Mouse (Mus musculus) urinary bladder, postnatal 14 days (tissue): ENCODE data around the gene Mif4gd.

ENCODE experiments used
- DNase-seq: peaks from one replicate; pipeline ENCODE4 v3.0.0; 2021; ENCODE audit warnings: low spot score

The Mif4gd gene

DNA sequence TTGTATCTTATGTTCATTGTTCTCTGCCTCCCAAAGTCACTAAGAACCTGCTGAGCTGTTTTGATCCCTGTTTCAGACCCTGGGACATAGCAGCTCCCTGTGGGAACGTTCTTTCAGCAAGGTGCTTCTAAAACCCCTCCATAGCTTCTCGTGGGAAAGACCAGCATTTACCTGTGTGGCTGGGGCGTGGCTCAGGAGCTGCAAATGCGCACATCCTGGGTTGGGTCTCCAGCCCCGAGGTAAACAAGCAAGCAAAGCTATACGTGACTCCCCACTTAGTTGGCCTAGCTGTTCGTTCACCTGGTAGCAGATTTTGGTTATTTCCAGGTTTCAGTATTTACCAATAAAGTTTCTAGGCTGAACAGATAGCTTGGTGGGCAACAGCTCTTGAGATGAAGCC, 19.5 kb upstream of the Mif4gd start:
- DNase-seq, result no peak

DNA sequence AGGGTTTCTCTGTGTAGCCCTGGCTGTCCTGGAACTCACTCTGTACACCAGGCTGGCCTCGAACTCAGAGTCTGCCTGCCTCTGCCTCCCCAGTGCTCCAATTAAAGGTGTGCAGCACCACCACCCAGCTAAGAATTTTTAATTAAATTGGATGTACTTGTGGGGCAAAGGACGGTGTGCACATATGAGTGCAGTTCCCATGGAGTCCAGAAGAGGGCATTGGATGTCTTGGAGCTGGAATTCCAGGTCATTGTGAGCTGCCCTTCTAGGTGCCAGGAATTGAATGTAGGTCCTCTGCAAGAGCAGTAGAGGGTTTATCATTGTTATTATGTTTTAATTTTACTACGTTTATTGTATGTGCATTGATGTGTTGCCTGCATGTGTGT, 18.7 kb upstream of the Mif4gd start:
- peak; percentile 55 for DNase-seq

DNA sequence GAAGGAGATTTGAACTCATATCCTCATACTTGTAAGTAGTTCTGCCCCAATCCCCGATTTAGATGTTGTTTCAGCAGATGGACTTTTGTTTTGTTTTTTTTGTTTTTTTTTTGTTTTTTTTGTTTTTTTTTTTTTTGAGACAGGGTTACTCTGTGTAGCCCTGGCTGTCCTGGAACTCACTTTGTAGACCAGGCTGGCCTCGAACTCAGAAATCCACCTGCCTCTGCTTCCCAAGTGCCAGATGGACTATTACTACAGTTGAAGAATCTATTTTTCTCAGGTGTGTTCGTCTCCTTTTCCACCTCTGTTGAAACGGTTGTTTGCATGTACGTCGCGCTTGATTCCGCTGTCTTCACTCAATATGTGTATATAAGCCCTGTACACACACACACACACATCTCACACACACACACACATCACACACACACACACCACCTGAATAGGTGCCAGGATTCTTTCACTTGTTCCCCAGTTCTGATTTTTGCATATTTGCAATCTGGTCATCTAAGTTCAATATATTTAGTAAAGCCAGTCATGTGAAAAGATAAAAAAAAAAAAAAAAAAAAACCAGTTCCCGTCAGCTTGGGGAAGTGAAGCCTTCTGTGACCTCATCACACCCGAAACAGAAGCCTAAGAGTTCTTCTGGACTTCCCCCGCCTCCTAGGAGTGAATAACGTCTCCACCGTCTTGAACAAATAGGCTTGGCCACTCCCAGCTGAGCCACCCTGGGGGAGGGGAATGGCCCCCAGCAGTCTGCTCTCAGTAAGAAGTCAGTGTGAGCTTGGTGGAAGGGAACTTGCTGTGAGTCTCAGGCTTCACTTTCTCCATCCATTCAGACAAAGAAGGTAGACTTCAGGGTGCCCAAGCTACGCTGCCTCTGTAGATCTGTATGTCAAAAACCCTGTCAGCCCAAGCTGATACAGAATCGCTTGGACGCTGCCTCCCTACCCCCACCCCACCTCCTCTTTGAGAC, 18.0 kb upstream of the Mif4gd start:
- peak; percentile 52 for DNase-seq

DNA sequence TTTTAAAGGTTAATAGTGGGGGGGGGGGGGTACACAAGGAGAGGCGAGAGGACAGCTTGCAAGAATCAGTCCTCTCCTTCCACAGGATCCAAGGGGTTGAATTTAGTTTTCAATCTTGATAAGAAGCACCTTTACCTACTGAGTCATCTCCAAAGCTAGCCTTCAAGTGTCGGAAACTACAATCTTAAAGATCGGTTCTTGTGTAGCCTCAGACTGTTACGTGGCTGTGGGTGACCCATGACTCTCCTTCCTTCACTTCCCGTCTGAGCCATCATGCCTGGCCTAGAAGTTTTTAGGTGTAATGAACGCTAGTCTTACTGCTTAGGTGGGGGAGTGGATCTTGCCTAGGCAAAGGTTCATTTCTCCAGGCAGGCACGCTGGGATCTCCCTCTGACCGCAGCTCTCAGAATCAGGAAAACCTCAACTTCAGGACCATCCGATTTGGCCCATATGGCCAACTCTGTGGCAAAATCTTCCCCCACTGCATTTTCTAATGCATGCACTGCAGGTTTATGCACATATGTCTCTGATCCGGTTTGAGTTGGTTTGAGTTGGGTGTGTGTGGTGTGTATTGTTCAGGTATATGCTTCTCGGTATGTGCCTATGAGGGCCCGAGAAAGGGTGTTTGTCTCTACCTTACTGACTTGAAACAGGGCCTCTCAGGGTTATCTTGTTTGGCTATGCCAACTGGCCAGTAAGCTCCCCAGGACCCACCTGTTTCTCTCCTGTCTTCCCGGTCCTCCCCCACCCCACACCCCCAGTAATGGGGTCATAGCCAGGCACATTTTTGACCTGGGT, 17.2 kb upstream of the Mif4gd start:
- DNase-seq, result no peak

DNA sequence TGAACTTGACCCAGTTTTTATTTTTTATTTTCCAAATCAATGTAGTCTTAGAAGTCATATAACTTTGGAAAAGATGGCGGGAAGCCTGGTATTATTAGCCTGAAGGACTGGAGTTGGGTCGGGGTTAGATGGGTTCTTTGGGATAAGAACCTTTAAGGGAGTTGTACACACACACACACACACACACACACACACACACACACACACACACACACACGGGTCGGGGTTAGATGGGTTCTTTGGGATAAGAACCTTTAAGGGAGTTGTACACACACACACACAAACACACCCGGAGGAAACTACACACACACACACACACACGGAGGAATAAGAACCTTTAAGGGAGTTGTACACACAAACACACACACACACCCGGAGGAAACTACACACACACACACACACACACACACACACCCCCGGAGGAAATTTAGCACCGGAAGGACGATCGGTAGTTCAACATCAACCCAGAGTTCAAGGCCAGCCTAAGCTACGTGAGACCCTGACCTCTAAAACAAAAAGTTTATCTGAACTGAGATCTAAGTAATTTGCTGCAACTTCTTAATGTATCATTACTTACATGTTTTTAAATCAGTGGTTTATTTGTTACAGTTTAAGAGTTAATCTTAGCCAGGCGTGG, 15.8 kb upstream of the Mif4gd start:
- no peak for DNase-seq

DNA sequence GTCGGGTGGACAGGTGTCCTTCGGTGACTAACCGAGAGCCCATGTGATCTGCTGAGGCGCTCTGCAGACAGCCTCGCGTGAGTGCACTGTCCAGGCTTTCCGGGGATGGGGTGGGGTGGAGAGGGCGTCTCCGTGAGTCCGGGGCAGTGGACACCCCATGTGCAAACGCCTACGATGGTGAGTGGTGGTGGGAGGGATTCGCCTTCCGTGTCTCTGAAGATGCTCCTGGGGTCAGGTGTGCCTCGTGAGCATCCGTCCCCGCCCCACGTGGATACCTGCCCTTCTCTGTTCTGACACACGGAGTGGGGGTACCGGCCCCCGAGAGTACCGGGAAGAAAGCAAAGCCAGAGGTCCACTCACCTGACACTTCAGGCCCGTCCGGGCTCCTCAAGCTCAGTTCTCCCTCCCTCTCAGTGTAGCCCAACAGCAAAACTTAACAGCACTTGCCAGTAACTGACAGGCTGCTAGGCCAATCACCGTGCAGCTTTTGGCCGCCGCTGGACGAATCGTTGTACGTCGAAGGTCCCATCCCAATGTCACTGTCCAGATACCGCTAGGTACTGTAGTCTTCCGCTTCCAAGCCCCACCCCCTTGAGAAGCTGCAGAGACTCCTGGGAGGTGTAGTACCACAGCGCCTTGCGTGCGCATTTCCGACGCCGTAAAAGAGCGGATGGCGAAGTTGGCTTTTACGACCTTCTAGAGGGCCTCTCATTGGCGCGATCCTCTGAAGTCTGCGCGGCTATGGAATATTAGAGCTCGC, 15.1 kb upstream of the Mif4gd start, which contains the start of gene Slc25a19:
Slc25a19 (minus strand) TSS at position 591 of the 760 bp plus-strand sequence.
- DNase-seq, result peak; percentile 100

DNA sequence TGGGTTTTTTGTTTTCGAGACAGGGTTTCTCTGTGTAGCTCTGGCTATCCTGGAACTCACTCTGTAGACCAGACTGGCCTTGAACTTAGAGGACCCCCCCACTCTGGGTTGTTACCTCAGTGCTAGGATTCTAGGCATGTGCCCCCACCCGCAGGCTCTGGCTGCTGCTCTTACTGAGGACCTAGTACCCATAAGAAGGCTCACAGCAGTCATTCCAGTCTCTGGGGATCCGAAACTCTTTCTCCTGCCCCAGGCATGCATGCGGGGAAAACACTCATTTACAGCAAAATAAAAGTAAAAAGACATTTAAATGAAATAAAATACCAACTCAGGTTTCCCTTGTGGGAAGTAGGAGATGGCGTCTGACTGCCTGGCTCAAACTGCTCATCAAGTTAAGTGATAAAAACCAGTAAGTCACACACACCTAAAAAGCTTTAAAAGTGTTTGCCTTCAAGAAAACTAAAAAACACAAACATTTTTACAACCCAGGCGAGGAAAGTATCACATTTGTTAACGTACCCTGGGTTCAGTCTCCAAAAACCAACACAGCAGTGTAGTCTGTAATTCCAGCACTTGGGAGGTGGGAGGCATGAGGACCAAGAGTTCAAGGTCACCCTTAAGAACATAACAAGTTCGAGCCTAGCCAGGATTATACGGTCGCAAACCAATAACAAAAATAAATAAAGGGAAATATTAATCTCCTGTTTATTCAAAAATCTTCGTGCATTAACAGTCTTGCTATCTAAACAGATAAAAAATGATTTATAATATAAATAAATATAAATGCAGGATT, 14.3 kb upstream of the Mif4gd start:
- no peak for DNase-seq

DNA sequence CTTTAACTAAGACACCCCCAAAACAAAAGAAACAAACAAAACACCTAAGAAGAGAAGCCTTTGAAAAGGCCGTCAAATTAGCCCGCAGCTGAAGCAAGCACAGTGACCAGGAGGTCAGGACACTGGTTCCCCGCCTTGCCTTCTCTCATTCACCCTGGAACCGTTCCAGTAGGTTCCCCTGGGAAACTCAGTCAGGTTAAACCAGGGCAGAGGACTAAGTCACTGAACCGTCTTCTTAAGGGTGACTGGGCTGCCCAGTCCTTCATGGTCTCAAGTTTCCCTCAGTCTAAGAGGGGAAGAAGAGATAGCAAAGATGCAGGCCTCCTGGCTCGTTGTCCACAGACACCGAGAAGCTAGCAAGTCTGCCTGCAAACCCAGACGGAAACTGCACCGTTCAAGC, 13.1 kb upstream of the Mif4gd start:
- DNase-seq, result no peak

DNA sequence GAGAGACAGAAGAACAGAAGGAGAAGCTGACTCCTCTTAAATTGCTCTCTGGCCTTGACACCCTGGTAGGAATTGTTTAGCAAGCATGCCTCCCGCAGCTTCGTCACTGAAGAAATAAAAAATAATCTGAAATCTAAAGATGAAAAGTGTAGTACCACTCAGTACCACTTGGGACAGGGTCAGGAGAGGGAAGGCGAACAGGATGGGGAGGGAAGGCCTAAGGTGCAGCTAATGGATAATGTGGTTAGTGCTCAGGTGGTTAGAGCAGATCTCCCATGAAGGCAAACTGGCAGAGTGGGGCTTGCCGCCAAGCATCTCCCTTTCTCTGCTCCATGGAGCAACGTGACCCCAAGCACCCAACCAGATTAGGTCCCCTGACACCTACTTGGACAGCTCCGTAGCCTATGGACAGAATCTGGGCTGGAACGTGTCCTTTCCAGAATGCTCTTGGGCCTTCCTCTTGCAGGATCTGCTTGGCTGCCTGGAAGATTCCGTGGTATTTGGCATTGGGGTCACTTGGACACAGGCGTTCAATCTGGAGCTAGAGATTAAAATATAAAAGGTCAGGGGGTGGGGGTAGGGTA, 10.8 kb upstream of the Mif4gd start:
- DNase-seq, result no peak

DNA sequence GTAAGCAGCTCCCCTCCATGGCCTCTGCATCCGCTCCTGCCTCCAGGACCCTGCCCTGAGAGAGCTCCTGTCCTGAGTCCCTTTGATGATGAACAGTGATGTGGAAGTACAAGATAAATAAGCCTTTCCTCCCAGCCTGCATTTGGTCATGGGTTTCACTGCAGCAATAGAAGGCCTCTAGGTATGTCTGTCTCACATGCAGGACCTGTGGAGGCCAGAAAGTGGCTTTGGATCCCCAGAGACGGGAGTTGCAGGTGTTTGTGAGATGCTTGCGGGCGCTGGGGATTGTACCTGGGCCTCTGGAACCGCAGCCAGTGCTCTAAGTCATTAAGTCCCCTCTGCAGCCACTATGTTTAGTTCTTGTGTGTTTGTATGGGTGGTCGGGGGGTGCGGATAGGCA, 7.2 kb upstream of the Mif4gd start:
- no peak for DNase-seq

DNA sequence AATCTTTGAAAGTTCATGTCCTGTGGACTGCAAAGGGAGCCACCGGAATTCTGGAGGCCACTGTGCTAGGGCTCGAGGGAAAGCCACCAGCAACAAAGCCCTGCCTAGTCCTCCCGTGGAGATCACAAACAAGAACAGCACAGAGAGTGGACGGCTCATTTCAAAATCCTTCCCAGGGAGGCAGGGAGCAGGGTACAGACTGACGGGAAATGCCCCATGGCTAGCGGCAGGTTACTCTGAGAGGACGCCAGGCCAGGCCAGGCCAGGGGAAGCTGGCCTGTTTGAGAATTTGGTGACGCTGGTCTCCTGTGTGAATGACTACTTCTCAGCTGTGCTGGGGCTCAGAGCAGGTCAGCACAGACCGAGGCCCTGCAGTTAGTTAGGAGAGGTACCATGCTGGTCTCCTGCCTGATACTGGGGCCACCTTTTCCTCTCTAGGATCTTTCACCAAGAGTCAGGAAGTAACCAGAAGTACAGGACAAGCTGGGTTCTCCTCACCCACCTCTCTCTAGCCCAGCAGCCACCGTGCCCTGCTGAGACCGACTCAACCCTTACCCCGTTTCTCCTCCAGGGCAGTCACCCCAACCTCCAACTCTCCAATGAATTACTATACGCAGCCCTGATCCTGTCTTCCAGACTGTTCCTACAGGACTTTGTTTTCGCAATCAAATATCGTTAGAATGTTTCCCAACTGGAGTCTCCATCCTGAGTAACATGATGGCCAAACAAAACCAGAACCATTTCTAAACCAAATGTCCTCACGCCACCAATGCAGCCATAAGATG, 6.2 kb upstream of the Mif4gd start:
- DNase-seq, result no peak

DNA sequence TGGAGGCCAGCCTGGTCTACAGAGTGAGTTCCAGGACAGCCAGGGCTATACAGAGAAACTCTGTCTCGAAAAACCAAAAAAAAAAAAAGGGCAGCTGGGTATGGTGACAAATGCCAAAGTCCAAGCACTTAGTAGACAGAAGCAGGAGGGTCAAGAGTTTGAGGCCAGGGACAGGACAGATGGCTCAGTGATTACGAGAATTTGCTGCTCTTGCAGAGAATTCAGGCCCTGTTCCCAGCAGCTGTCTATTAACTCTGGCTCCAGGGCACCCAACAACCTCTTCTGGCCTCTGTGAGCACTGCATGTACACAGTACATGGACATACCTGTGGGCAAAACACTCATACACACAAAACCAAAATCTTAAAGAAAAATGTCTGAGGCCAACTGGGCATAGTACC, 5.2 kb upstream of the Mif4gd start:
- no peak for DNase-seq

DNA sequence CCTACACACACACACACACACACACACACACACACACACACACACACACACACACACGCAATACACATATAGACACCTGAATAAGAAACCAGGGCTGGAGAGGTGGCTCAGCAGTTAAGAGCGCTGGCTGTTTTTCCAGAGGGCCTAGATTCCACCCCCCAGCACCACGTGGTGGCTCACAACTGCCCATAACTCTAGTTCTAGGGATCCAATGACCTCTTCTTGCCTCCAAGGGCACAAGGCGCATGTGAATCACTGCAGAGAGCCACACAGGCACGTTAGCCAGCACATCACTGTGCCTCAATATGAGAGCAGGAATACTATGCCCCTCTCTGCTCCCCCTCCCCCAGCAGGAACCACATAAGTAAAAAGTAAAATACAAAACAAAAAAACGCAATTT, 4.1 kb upstream of the Mif4gd start:
- no peak for DNase-seq

DNA sequence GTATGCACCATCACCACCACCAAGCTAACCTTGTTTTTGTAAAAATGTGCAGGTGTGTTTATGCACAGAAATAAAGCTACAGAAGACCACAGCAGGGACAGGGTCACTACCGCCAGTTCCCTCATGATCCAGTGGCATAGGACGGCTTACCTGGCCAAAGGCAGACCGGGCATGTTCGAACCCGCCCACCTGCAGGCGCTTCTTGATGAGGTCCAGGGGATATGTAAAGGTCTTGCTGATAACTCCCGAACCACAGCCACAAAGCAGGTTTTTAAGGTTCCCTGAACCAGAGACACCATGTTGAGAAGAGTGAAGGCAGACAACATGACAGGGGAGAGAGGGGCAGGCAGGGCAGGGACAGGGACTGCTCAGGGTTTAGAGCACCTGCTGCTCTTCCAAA, 3.6 kb upstream of the Mif4gd start:
- DNase-seq, result peak; percentile 53

DNA sequence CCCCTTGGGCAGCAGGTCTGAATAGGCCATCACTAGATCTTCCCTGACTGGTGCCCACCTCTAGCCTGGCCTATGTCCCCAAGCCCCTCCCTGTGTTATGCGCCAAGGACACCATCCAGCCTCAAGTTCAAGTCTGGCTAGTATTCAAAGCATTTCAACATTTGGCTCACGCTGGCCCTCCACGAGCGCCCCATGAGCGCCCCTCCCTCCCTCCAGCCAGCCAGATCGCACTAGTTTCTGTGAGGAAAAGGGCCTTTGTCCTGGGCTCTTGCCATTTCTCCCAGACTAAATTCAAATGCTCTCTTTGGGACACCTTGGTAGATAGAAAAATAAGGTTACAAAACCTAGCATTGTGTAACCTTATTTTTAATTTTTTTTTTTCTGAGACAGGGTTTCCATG, 3.1 kb upstream of the Mif4gd start:
- no peak for DNase-seq

DNA sequence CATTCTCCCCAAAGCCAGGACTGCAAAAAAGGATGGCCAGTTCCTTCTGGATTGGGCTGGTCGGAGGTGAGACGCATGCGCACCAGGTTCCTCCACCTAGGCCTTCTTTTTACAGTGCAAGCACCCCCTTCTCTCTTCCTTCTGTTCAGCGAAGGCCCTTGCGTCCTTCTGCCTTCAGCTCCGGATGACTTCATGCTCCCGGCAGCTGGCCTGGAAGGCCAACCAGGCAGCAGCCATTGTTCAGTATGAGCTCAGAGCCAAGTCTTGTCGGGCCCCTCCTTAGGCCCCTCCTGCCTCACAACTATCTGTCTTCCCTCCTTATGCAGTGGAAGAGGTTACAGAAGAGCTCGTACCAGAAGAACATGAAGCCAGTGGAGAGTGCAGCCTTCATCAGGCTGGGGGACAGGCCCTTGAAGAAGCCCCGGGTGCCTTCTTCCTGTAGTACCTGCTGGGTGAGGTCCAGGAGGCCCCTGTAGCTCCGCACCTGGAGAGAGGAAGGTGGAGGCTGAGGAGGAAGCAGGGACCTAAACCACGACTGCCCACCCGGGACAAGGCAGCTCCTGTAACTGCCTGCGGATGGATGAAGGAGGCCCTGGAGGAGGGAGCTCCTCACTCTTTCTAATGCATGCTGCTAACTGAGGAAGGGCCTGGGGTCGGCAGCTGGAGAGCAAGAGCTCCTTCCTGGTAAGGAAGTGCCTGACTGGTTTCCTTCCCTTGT, 2.5 kb upstream of the Mif4gd start:
- no peak for DNase-seq

DNA sequence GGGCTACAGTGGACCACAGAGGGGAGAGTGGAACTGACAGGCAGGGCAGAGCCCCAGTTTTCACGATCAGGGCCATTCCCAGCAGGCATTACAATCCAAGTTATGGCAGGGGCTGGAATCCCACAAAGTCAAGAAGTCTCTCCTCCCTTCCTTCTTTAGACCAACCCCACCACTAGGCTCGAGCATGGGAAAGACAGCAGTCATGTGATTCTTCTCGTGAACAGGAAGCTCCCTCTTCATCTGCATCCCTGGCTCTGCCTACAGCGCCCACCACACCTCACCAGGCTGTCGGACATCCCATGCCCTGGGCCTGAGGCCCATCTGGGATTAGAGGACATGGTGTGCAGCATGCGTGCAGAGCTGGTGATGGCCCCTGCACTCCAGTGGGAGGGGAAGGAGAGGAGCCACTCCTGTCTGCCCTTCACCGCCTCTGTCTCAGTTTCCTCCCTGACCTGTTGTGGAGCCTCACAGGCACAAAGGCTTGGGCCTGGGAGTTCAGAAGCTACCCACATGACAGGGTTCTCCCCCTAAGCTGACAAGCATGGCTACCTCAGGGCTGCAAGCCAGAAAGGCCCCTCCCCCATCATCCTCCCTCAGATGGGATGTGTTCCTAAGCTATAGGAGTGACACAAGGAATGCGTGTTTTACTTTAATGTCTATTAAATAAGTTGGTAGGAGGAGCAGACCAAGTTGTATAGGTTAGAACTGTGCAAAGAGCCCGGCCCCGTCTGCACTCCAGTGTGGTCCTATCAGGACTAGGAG, 1.8 kb upstream of the Mif4gd start:
- no peak for DNase-seq
